Mouse (Mus musculus) monocyte, adult 2 months (primary cell): ENCODE results near the gene Spsb1.

Experiments
- DNase-seq, 2 experiments: peaks; one replicate each; pipeline ENCODE4 v3.0.0; 2022; ENCODE audit warnings: low spot score in 2 of 2, low read depth in 1 of 2

Gene Spsb1

GRCm38 (mm10) chr4:149955631-149956030 is 788 bp upstream of the Spsb1 start:
- DNase-seq, result no peak

- no peak for DNase-seq
These were observed 992 bp downstream of the Spsb1 start for GRCm38 (mm10) chr4:149953621-149954481.

DNA sequence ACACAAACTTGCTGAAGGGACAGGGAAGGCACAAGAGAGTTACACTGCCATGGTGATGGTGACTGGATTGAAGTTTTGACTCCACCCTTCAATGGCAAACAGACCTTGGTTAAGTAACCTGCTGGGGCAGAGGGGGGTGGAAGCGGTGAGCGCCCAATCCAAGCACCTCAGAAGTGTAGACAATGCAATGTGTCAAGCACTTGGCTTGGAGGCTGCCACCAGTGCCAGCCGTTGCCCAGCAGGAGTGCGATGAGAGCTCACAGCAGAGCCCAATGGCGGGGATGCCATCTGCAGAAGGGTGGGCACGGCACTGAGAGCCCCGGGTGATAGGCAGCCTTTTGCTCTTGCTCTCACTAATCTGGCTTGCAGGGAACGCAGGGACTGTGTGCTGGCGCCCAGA is 2.6 kb downstream of the Spsb1 start:
- no peak for DNase-seq

GRCm38 (mm10) chr4:149951201-149951600 is 3.6 kb downstream of the Spsb1 start:
- DNase-seq, result no peak

DNA sequence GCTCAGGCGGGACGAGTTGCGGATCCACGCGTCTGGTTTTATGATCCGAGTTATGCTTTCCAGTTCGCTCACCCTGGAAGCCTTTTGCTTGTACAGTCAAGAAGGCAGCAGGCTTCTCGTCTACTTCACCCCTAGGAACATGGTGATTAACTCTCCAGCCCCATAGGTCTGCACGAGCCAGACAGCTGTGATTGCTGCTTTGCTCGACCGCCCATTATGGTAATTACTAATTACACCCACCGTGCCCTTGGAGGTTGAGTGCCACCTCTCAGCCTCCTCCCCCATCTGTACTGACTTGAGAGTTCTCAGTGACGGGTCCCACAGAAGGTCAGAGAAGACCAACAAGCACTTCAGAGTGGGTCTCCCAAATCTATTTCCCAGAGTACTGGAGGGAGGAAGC is 5.2 kb downstream of the Spsb1 start:
- DNase-seq, result no peak

- no peak for DNase-seq
These were observed 6.7 kb downstream of the Spsb1 start for GRCm38 (mm10) chr4:149948119-149948518.

- no peak for DNase-seq
These were observed 7.4 kb downstream of the Spsb1 start for GRCm38 (mm10) chr4:149947396-149947795.

DNA sequence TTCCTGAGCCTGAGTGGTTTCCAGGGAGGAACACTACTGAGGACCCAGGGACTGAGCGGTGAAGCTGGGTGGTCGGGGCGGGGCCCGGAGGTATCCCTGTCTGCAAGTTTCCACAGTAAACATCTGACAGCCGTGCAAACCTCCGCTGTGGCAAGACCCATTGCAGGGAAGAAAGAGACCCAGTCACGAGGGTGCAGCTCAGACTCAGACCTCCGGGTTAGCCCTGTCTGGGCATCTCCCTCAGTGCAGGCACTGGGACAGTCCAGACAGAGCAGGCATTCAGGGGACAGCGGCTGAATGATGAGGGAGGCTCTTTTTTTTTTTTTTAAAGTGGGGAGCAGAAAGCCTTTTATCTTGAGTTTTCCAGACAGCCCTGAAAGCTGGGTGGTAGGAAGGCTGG is 9.6 kb downstream of the Spsb1 start:
- DNase-seq, result no peak

DNA sequence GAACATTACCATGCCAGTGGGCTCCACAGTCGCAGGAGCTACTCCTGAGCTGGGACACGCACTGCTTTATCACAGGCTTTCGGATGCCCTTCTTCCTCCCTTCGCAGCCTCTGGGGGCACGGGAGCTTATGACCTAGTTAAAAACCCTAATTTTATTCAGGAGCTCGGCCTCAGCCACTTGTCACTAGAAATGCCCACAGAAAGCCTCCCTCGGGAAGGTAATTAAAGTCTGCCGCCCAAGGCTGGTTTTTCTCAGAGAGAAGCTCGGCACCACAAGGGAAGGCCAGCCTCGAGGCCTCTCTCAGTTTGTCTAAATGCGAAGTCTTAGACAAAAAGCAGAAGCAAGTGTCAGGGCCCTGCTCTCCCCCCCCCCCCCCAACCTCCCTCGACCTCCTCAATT is 10.6 kb downstream of the Spsb1 start:
- no peak for DNase-seq

DNA sequence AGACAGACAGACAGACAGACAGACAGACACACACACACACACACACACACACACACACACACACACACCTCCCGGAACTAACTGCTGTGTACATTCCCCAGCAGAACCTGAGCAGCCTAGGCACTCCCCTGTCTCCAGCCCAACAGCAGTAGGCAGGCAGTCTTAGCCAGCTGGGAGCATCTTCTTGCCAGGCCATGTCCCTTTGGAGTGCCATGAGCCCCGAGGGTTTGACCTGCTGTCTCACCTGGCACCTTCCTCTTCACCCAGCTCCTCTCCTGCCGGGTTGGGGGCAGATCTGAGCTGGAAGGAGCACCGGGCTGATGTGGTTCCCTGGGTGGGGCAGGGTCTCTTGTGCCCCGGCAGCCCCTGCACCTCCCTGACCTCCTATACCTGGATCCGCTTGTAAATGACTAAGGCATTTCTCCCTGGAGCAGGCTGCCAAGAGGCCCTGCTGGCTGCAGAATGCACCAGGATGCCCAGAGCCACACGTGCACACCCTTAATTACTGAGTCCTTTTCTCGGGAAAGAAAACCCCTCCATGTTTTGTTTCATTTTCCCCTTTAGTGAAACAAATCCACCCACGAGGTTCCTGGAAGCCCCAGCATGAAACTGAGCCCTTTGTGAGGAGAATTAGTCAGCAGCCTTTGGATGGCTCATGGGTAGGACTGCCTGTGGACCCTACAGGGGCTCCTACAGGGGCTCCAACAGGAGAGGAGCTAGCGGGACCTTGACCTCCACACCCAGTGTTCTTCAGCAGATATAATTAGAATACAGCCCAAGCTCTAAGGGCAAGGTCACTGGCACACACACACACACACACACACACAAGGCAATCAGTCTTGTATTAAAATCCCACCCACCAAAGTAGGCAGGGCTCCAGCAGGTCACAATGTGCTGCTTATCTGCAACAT is 11.8 kb downstream of the Spsb1 start:
- DNase-seq, result no peak

DNA sequence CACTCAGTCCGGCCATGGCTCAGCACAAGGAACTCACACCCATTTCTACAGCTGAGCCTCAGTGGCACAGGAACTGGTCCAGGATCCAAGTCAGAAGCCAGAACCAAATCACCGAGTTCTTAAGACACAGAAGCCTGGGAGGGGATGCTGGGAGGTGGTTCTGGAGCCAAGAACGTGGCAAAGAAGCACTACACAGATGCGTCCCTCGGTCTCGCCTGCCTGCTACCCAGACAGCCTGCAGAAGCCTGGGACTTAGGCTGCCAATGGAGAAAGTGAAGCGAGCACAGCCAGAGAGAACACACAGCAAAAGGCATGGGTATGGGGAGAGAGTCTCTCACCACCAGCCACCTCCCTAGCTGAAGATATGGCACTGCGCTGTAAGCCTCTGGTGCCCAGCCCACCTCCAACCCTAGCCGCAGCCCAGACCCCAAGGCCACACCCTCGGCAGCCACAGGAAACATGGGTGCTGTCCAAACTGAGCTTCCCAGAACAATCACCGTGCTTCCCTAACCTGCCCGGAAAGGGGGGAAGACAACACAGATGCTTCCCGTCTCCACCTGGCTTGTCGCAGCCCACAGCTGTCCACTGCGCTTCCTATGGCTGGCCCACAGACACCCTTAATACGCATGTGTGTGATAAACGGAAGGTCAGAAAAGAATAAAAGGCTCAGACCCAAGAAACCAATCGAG is 13.6 kb downstream of the Spsb1 start:
- DNase-seq, result no peak

- no peak for DNase-seq
These were observed 16.1 kb downstream of the Spsb1 start for GRCm38 (mm10) chr4:149938701-149939100.

- no peak for DNase-seq
These were observed 17.9 kb downstream of the Spsb1 start for GRCm38 (mm10) chr4:149936921-149937320.

GRCm38 (mm10) chr4:149935470-149935869 is 19.4 kb downstream of the Spsb1 start:
- DNase-seq, result no peak

DNA sequence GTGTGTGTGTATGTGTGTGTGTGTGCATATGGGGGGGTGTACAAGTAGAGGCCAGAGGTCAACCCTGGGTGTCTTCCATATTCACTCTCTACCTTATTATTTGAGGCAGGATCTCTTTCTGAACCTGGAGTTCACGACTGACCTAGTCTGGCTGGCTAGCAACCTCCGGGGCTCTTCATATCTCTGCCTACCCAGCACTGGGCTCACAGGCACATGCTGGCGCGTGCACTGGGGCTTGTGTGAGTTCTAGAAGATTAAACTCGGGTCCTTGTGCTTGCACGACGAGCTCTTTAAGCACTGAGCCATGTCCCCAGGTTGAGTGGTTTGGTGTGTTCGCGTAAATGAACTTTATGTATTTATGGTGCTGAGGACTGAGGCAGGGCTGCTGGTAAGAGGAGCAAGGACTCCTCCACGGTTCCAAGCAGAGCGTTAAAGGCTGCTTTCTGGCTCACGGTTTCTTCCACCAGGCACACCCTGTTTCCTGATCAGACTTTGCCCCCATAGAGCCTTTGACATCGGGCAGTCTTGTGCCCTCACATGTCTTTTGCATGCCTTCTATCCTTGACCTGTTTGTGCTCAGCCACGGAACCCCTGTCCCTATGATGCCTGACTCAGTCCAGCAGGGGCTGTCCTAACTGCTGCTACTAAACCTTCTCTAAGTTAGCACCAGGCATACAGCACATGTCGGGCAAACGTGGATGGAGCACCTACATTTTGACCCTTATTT is 21.2 kb downstream of the Spsb1 start:
- DNase-seq, result no peak

GRCm38 (mm10) chr4:149933025-149933424 is 21.8 kb downstream of the Spsb1 start:
- no peak for DNase-seq

DNA sequence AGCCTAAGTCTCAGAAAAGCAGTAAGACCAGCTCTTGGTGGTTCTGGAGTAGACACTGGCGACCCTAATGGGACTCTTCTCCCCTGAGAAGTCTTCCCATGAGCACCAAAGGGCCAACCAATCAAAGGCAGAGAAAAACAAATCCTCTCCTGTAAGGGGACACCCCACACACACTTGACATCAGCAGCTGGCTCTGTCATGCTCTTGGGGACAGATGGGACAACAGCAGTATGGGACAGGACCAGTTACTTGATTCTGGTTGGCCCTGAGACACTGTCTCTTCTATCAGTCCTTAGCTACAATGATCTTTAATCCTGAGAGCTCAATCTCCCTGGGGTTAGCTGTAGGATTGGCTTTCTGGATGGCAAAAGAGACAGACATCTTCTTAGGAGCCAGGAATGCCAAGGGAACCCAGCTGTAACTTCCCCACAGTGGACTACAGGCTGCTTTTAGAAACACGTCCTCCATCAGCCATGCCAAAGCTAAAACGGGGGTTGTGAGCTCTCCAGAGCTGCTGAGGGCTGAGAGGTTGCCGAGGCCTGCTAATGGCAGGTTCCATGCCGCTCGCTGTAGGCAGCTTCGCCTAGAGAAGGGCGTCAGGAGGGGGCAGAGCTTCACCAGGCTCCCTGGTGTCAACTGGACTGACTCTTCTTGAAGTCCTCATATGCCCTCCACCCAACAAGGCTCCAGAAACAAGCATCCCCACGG is 22.6 kb downstream of the Spsb1 start:
- DNase-seq, result no peak

DNA sequence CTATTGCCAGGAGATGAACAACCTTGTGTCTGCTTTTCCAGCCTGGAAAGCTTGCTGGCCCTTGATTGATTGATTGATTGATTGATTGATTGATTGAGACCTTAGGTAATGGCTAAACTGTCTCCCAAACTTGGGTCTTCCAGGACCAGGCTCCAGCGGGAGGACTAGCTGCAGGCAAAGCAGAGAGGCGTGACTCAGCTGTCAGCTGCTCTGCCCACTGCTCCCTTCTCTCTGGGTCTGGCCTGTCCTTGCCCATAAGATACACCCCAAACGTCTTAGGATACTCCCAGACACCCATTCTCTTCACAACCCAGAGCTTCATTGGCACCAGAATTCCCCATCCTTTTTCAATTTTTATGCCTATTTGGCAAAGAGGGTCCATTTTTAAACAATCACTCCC is 24.1 kb downstream of the Spsb1 start:
- no peak for DNase-seq

- no peak for DNase-seq
These were observed 31.8 kb downstream of the Spsb1 start for GRCm38 (mm10) chr4:149923014-149923413.

DNA sequence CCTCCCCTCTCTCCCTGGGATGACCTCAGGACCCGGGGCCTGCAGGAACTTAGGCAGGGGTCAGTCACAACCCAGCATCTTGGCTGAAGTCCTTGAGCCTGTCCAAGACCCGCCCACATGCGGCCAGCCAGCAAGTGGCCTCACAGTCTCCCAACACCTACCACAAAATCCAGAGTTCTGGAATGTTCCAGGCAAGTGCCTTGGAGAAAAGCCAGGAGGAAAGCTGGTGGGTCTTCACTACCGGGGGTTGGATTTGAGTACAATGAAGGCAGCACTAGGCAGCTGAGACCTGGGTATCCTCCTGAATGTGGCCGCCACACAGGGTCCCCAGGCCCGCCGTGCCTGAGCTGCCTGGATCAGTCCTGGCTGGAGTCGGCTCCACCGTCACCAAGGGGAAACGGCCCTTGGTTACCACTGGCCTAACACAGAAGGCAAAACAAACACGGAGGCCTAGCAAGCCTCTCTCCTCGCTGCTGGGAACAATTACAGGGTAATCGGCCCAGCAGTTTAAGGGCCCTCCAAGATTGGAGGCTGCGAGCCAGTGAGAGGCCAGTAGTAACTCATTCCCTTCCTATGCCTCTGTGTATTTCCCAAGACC is 32.6 kb downstream of the Spsb1 start:
- DNase-seq, result no peak
